Mouse (Mus musculus): ENCODE data around the gene Soat2. TPM values are rescaled to one million over a fixed set of nuclear protein-coding genes. Genes with fewer than 3 reads are reported as not detected.

Gene Soat2
- polyA plus RNA-seq, 1 experiment from 2014 or later, result 1.1 TPM

DNA sequence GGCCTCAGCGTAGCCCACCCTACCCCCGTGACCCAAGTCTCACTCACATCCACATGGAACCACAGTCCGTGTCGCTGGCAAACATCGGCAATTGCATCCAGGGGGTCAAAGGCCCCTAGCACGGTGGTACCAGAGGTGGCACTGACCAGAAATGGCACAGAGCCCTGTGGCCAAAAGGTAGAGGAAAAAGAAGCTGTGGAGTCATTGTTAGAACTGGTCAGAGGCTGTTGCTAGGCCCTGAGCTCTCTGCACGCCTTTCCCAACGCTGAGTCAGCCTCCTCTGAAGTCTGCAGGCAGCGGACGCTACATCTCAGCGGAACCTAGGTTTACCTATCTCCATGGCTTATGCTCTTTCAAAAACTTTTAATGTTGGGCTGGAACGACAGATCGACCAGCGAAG, 29.6 kb downstream of the Soat2 start:
- Histone ChIP-seq H3K4me3 (replicated peaks) (no peak overlapping the region), H3K36me3 (peaks cover 46% of the 10 kb centered on the region), H3K4me1 (peaks cover 13% of the 10 kb centered on the region), H3K9ac (no peak overlapping the region), H3K4me2 (no peak overlapping the region), H3K27ac (peak overlapping the region; percentile 28; the same call in 1 of the 2 replicates), H3K9me3 (replicated peaks) (no peaks in the 10 kb centered on the region), H3K27me3 (no peaks in the 10 kb centered on the region)
- 86% methylated on average over 14 of the region's 14 CpGs for WGBS
- ATAC-seq (replicated peaks; ENCODE audit: low FRiP score), result no peak

DNA sequence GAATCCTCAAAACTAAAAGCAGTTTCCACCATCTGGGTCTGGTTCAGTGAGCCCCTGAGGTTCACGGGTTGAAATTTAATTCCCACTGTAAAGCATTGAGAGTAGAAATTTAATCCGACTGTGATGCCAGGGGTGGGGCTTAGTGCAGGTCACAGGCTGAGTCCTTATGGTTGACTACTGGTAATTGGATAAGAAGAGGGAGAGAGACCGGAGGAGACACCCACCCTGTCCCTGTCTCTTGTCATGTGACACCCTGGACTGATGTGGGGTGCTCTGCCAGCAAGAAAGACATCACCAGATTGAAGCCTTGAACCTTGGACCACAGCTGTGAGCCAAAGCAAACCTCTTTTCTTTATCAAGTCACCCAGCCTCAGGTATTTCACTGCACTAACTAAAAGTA, 32.8 kb downstream of the Soat2 start:
- Histone ChIP-seq H3K4me3 (replicated peaks) (no peak overlapping the region), H3K36me3 (peaks cover 47% of the 10 kb centered on the region), H3K9ac (no peak overlapping the region), H3K27me3 (no peaks in the 10 kb centered on the region), H3K9me3 (replicated peaks) (no peaks in the 10 kb centered on the region), H3K27ac (peak overlapping the region; percentile 76), H3K4me2 (no peak overlapping the region), H3K4me1 (peaks cover 17% of the 10 kb centered on the region)
- 53% methylated on average over 3 of the region's 3 CpGs for WGBS
- ATAC-seq (replicated peaks; ENCODE audit: low FRiP score), result peak; percentile 72; the same call in 1 of the 2 replicates

DNA sequence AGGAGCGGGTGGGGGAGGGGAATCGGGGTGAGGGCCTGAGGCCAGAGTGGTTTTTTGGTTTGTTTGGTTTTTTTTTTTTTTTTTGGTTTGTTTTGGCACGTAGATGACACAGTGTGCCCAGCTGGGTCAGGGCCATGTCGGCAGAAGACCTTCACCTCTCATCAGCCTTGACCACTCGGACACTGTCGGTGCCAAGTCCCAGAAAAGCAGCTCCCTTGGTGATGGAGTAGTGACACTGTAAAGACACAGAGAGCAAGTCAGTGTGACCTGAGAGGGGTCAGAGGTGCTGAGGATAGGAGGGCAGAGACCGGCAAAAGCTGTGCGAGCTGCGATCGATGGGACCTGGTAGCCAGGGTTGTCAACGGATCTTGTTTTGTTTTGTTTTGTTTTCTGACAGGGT, 35.9 kb downstream of the Soat2 start:
- no peak overlapping the region for H3K9ac ChIP-seq
- ATAC-seq (replicated peaks; ENCODE audit: low FRiP score), result no peak
- peaks cover 19% of the 10 kb centered on the region for H3K4me1 ChIP-seq
- no peaks in the 10 kb centered on the region for H3K9me3 ChIP-seq (replicated peaks)
- 71% methylated on average over 11 of the region's 11 CpGs for WGBS
- H3K36me3 ChIP-seq, result peaks cover 40% of the 10 kb centered on the region
- no peaks in the 10 kb centered on the region for H3K27me3 ChIP-seq
- no peak overlapping the region for H3K4me3 ChIP-seq (replicated peaks)
- no peak overlapping the region for H3K4me2 ChIP-seq
- H3K27ac ChIP-seq, result no peak overlapping the region

DNA sequence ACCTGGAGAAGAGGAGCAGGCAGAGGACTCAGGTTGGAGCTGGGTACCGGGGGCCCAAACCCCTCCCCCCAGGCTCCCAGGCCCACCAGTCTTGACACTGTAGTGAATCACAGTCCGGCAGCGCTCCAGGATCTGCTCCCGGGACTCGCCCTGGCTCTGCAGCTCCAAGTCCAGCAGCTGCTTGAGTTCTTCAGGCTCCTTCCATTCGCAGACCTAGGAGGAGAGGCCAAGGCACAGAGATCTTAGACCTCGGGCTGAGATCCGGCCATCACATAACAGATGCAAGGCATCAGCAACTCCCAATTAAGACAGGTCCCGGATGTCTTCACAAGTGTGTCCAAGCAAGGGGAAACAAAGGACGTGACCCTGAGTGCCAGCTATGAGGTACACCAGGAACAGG, 37.8 kb downstream of the Soat2 start:
- no peak overlapping the region; the same call in 1 of the 2 replicates for H3K4me3 ChIP-seq (replicated peaks)
- WGBS, result 68% methylated on average over 10 of the region's 10 CpGs
- H3K4me1 ChIP-seq, result peaks cover 25% of the 10 kb centered on the region
- no peaks in the 10 kb centered on the region for H3K9me3 ChIP-seq (replicated peaks)
- no peaks in the 10 kb centered on the region for H3K27me3 ChIP-seq
- peaks cover 34% of the 10 kb centered on the region for H3K36me3 ChIP-seq
- no peak overlapping the region for H3K9ac ChIP-seq
- H3K27ac ChIP-seq, result peak overlapping the region; percentile 67
- H3K4me2 ChIP-seq, result 0 out of 2 replicates have a peak overlapping the region, but pooled peaks have one; percentile 25
- ATAC-seq (replicated peaks; ENCODE audit: low FRiP score), result no peak

DNA sequence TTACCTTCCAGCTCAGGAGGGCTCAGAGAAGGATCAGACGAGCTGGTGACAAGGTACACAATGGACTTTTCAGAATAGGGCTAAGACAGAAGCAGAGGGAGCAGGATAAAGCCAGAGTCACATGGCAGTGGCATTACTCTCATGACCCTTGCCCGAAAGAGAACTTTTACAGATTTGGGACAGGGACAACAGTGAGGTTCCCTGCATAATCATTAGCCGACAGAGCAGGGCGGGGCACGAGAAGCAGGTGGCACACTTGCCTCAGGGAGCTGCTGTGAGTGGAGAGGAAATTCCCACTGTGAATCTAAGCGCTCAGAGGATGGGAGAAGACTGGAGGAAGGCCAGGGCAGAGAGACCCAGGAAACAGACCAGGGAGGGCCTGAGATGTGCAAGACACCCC, 38.6 kb downstream of the Soat2 start:
- Histone ChIP-seq H3K27me3 (no peaks in the 10 kb centered on the region), H3K36me3 (peaks cover 33% of the 10 kb centered on the region), H3K9ac (no peak overlapping the region), H3K4me1 (peaks cover 24% of the 10 kb centered on the region), H3K4me2 (peak overlapping the region; percentile 25; the same call in 1 of the 2 replicates), H3K27ac (peak overlapping the region; percentile 67), H3K4me3 (replicated peaks) (0 out of 2 replicates have a peak overlapping the region, but pooled peaks have one; percentile 10), H3K9me3 (replicated peaks) (no peaks in the 10 kb centered on the region)
- 0 out of 2 replicates have a peak, but pooled peaks have one; percentile 19 for ATAC-seq (replicated peaks; ENCODE audit: low FRiP score)
- 58% methylated on average over 6 of the region's 6 CpGs for WGBS

DNA sequence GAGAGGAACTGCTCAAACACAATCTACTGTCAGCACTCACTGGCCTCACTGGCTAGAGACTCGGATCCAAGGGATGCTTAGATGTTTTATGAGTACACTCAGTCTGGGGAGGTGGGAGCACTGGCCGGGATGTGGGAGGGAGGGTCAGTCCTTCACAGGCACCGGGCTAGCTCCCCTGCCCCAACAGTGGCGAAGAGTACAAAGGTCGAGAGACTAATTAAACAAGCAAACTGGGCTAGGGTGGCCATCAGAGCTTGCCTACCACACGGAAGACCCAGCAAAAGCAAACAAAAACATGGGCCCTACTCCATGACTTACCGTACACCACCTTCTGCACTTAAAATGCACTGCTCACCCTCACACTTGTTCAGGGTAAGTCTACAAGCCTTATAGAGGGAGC, 41.4 kb downstream of the Soat2 start:
- H3K4me1 ChIP-seq, result peaks cover 24% of the 10 kb centered on the region
- peak overlapping the region; percentile 24; the same call in 1 of the 2 replicates for H3K27ac ChIP-seq
- ATAC-seq (replicated peaks; ENCODE audit: low FRiP score), result peak; percentile 44; the same call in 1 of the 2 replicates
- no peak overlapping the region for H3K4me3 ChIP-seq (replicated peaks)
- no peak overlapping the region for H3K4me2 ChIP-seq
- no peak overlapping the region for H3K9ac ChIP-seq
- H3K9me3 ChIP-seq (replicated peaks), result no peaks in the 10 kb centered on the region
- H3K36me3 ChIP-seq, result peaks cover 7% of the 10 kb centered on the region
- no peaks in the 10 kb centered on the region for H3K27me3 ChIP-seq
- 24% methylated on average over 7 of the region's 7 CpGs for WGBS

DNA sequence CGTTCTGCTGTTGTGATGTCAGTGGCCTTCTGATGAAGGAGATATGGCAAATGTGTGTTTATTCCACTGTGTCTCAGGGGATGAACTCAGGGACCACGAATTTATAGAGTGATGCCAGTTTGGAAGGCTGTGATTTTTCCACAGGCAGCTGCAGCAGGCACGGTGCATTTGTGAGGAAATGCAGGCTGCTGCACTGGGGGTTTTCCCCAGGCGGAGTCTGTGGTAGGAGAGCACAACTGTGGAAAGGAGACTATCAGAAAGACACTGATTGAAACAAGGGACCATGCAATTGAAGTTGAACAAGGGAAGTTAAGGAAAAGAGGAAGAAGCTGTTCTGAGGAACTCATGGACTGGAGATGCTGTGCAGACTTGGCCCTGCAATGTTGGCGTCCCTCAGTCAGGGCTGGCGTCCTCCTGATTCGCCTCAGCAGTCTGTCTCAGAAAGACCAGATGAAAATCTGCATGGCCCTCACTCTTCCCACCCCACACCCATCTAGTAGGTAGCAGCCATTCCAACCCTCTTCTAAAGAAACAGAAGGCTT, 42.0 kb downstream of the Soat2 start:
- no peak overlapping the region for H3K4me2 ChIP-seq
- H3K36me3 ChIP-seq, result peaks cover 2% of the 10 kb centered on the region
- no peak overlapping the region for H3K9ac ChIP-seq
- H3K27ac ChIP-seq, result no peak overlapping the region
- H3K4me1 ChIP-seq, result peaks cover 24% of the 10 kb centered on the region
- WGBS, result 69% methylated on average over 7 of the region's 7 CpGs
- no peaks in the 10 kb centered on the region for H3K27me3 ChIP-seq
- H3K9me3 ChIP-seq (replicated peaks), result no peaks in the 10 kb centered on the region
- no peak overlapping the region for H3K4me3 ChIP-seq (replicated peaks)
- no peak for ATAC-seq (replicated peaks; ENCODE audit: low FRiP score)

DNA sequence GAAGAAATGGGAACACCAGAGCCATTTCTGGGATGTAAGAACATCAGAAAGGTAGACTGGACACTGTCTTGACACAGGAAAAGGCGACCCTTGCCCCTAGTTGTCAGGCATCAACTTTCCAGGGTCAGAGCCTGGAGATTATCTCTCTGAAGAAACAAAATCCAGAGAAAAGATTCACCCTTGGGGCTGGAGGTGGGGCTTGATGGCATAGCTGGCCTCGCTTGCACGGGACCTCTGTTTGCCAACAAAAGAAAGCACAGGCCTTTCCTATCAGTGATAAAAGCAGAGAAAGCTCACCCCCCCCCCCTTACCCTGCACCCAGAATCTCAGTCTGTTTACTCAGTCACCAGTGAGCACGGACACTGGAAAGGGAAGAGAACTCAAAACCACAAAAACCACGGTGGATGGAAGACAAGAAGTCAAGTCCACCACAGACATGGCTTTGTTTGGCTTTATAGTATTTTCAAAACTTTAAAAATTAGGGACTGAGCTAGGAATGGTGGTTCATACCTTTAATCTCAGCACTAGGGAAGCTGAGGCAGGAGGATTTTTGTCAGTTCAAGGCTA, 42.6 kb downstream of the Soat2 start:
- H3K27ac ChIP-seq, result no peak overlapping the region
- ATAC-seq (replicated peaks; ENCODE audit: low FRiP score), result no peak

DNA sequence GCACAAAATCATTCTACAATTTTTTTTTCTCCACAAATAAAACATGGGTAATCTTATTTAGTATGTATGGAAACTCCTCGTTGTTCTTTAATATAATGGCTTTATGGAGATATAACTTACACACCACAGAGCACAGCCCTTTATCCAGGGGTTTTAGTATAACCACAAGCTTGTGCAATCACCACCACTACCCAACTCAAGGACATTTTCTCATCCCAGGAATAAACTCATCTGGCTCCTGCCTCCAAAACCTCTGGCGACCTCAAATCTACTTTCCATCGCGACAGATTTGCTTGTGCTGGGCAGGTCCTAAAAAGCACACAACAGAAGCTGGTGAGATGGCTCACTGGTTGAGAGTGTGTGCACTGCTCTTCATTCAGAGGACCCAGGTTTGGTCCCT, 43.3 kb downstream of the Soat2 start:
- Histone ChIP-seq H3K4me1 (peaks cover 14% of the 10 kb centered on the region), H3K4me3 (replicated peaks) (no peak overlapping the region), H3K27me3 (no peaks in the 10 kb centered on the region), H3K4me2 (no peak overlapping the region), H3K9me3 (replicated peaks) (no peaks in the 10 kb centered on the region), H3K27ac (no peak overlapping the region), H3K36me3 (peaks cover 5% of the 10 kb centered on the region; the same call in 1 of the 2 replicates), H3K9ac (no peak overlapping the region)
- 88% methylated on average over 4 of the region's 4 CpGs for WGBS
- ATAC-seq (replicated peaks; ENCODE audit: low FRiP score), result no peak

More for the DNA sequence above, 42.6 kb downstream of the Soat2 start:
- peaks cover 21% of the 10 kb centered on the region for H3K4me1 ChIP-seq
- H3K36me3 ChIP-seq, result peaks cover 4% of the 10 kb centered on the region; the same call in 1 of the 2 replicates
- no peak overlapping the region for H3K4me3 ChIP-seq (replicated peaks)
- no peaks in the 10 kb centered on the region for H3K27me3 ChIP-seq
- H3K9ac ChIP-seq, result no peak overlapping the region
- WGBS, result 58% methylated on average over 5 of the region's 5 CpGs
- no peak overlapping the region for H3K4me2 ChIP-seq
- no peaks in the 10 kb centered on the region for H3K9me3 ChIP-seq (replicated peaks)

DNA sequence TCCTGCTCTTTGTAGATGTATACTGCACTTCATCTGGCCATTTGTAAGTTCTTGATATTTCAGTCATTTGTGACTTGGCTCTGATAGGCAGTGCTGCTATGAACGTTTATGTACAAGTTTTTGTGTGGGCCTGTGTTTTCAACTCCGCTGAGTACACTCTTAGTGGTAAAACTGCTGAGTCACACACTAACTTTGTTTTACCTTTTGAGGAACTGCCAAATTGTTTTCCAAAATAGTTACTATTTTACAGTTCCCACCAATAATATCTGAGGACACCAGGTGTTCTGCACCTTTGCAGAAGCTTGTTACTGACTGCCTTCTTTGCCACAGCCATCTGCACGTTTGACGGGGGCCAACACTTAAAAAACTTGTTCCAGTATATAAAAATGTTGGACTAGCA, 44.1 kb downstream of the Soat2 start:
- Histone ChIP-seq H3K27me3 (no peaks in the 10 kb centered on the region), H3K4me2 (no peak overlapping the region), H3K4me1 (peaks cover 10% of the 10 kb centered on the region), H3K4me3 (replicated peaks) (no peak overlapping the region), H3K36me3 (peaks cover 5% of the 10 kb centered on the region; the same call in 1 of the 2 replicates), H3K27ac (no peak overlapping the region), H3K9me3 (replicated peaks) (no peaks in the 10 kb centered on the region), H3K9ac (no peak overlapping the region)
- WGBS, result 75% methylated on average over 4 of the region's 4 CpGs
- no peak for ATAC-seq (replicated peaks; ENCODE audit: low FRiP score)

DNA sequence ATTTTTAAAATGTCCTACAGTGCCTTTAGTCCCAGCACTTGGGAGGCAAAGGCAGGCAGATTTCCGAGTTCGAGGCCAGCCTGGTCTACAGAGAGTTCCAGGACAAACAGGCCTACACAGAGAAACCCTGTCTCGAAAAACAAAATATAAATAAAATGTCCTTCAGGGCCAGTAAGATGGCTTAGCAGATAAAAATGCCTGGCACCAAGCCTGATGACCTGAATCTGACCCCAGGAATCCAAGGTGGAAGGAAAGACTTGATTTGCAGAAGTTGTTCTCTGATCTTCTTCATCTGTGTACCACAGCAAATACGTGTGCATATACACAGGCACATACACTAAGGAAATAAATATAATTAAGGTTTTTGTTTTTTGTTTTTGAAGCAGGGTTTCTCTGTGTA, 45.0 kb downstream of the Soat2 start:
- Histone ChIP-seq H3K9me3 (replicated peaks) (no peaks in the 10 kb centered on the region), H3K27me3 (no peaks in the 10 kb centered on the region), H3K4me1 (peaks cover 10% of the 10 kb centered on the region), H3K27ac (no peak overlapping the region), H3K36me3 (peaks cover 7% of the 10 kb centered on the region; the same call in 1 of the 2 replicates), H3K9ac (no peak overlapping the region), H3K4me2 (no peak overlapping the region), H3K4me3 (replicated peaks) (no peak overlapping the region)
- ATAC-seq (replicated peaks; ENCODE audit: low FRiP score), result no peak
- WGBS, result 66% methylated on average over 4 of the region's 4 CpGs

DNA sequence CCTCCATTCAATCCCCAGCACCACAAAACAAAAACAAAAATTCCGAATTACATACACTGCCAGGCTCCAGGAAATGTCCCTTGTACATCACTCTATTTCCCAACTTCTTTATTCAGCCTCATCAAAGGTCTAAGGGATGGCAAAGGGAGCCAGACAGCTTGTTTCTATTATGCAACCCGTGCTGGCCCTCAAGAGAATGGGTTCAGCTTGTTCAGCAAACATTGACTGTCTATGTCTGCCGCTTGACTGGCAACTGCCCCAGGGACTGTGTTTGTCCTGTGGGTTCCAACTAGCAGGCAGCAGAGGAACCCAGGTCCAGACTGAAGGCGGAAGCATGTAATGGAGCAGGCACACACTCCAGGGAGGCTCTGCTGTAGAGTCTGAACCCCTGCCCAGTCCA, 48.5 kb downstream of the Soat2 start:
- Histone ChIP-seq H3K4me2 (no peak overlapping the region), H3K4me1 (peaks cover 11% of the 10 kb centered on the region), H3K9ac (no peak overlapping the region), H3K36me3 (peaks cover 10% of the 10 kb centered on the region; the same call in 1 of the 2 replicates), H3K9me3 (replicated peaks) (no peaks in the 10 kb centered on the region), H3K4me3 (replicated peaks) (no peak overlapping the region), H3K27ac (no peak overlapping the region), H3K27me3 (no peaks in the 10 kb centered on the region)
- no peak for ATAC-seq (replicated peaks; ENCODE audit: low FRiP score)
- WGBS, result 86% methylated on average over 4 of the region's 4 CpGs
